Mouse (Mus musculus): ENCODE results near the gene Gm49322. TPM values are rescaled to one million over a fixed set of nuclear protein-coding genes. Genes with fewer than 3 reads are reported as not detected.
A peak's percentile ranks its signal among the peaks of the same experiment; 100 is the strongest.
"Not testable (repeated sequence)": the region's sequence is repeated elsewhere in the genome, so short reads cannot be mapped to it uniquely, and the experiment has no call there.

Gm49322 gene
- polyA plus RNA-seq (2016; fragmentation: Nextera tagmentation; extraction: Ambion mirVana): 2.6 and 3.0 TPM in 2 replicates

GRCm38 (mm10) chr10:80605721-80606120, at the start of gene Gm49322:
Gene Gm49322, plus strand, starts transcription at chr10:80606021.
- ATAC-seq; H3K9me3 ChIP-seq (replicated peaks); H3K27me3 ChIP-seq (replicated peaks): not testable (repeated sequence)
- WGBS (ENCODE audit: insufficient replicate concordance): 72% methylated on average over 4 of the region's 4 CpGs
- Histone ChIP-seq H3K4me3 (peak within 1 kb of the TSS; percentile 71), H3K36me3 (peaks cover 52% of the 10 kb centered on the region), H3K9ac (peak within 1 kb of the TSS; percentile 82), H3K4me1 (peaks cover 84% of the 10 kb centered on the region), H3K4me2 (peak within 1 kb of the TSS; percentile 97), H3K27ac (peak within 1 kb of the TSS; percentile 98)

DNA sequence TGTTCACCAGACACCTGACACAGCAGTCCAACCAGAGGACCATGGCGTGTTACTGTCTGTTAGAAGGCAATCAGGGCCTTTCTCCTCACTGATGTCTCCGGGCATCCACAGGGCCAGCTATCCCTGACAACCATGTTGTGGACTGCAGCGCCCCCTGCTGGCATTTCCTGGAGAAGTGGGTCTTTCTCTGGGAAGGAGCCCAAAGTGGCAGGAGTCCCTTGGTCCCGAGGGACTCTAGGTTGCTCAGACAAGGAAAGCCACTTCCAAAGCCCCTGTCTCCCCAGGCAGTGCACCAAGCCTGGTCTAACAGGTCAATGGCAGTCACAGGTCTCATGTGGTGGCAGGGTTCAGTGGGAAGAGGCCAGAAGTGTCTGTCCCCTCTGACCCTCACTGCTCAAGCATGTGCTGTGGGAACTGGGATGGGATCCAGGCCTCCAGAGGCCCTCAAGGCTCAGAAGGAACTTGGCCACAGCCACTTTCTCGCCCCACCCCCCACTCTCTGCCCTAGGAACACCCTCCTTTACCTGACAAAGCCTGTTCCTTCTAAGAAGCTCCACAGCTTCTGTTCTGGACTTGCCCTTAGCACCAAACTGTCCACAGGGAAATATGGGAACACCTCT, 48.4 kb upstream of the Gm49322 start:
- H3K9ac ChIP-seq: peak overlapping the region; percentile 46
- H3K4me1 ChIP-seq: peaks cover 78% of the 10 kb centered on the region
- no peaks in the 10 kb centered on the region for H3K27me3 ChIP-seq (replicated peaks)
- peak overlapping the region; percentile 50 for H3K27ac ChIP-seq
- WGBS (ENCODE audit: insufficient replicate concordance): 40% methylated on average over 5 of the region's 5 CpGs
- no peak overlapping the region for H3K4me3 ChIP-seq
- H3K4me2 ChIP-seq: peak overlapping the region; percentile 4; the same call in 1 of the 2 replicates
- H3K36me3 ChIP-seq: peaks cover 22% of the 10 kb centered on the region
- no peaks in the 10 kb centered on the region for H3K9me3 ChIP-seq (replicated peaks)
- no peak for ATAC-seq

- Histone ChIP-seq H3K9ac (peak overlapping the region; percentile 91; the same call in 1 of the 2 replicates), H3K4me2 (peak overlapping the region; percentile 82), H3K36me3 (peaks cover 29% of the 10 kb centered on the region), H3K27ac (peak overlapping the region; percentile 27; the same call in 1 of the 2 replicates), H3K9me3 (replicated peaks) (no peaks in the 10 kb centered on the region), H3K27me3 (replicated peaks) (no peaks in the 10 kb centered on the region), H3K4me3 (peak overlapping the region; percentile 96), H3K4me1 (peaks cover 60% of the 10 kb centered on the region)
- ATAC-seq: no peak
- 81% methylated on average over 7 of the region's 7 CpGs for WGBS (ENCODE audit: insufficient replicate concordance)
These were observed 46.4 kb upstream of the Gm49322 start for GRCm38 (mm10) chr10:80559431-80559830.

GRCm38 (mm10) chr10:80560621-80561020, 45.2 kb upstream of the Gm49322 start:
- Histone ChIP-seq H3K9me3 (replicated peaks) (no peaks in the 10 kb centered on the region), H3K27ac (peak overlapping the region; percentile 87), H3K27me3 (replicated peaks) (no peaks in the 10 kb centered on the region), H3K4me1 (peaks cover 52% of the 10 kb centered on the region), H3K36me3 (peaks cover 38% of the 10 kb centered on the region), H3K4me2 (peak overlapping the region; percentile 82), H3K4me3 (peak overlapping the region; percentile 96), H3K9ac (peak overlapping the region; percentile 91)
- 1% methylated on average over 13 of the region's 13 CpGs for WGBS (ENCODE audit: insufficient replicate concordance)
- 0 out of 2 replicates have a peak, but pooled peaks have one; percentile 4 for ATAC-seq

DNA sequence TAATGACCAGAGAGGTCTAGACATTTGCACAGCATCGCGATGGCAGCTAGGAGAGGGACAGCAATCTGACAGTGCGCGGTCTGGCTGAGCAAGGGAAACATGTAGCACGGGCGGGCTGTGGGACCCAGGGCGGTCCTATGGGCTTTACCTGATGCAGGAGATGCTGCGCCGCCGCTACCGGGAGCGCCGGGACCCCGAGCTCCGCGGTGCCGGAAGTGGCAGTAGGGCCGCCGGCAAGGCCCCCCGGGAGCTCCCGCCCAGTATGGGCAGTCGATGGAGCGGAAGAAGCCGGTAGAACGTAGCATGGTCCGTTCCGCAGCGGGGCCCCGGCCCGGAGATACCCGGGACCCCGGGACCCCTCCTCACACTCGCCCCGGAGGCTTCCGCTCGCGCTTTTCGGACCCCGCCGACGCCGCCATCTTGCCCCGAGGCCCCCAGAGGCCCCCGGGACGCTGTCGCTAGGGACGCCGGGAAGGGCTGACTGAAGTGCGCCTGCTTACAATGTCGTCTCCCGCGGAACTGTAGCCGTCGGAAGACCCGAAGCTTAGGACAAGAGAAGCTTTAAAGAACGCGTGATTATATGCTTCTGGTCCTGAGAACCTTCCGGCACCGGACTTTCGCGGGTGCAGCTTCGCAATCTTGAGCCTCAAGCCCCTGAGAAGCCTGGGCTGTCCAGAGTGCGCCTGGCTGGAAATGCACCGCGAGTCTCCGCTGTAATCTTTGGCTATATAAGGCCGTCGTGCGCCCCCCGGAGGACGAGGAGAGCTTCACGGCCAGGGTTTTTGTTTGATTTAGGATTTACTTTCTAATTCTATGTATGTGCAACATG, 44.5 kb upstream of the Gm49322 start, which contains the start of gene Rexo1:
Gene Rexo1, minus strand, starts transcription at position 445 of the 829 bp plus-strand sequence.
- peak within 1 kb of the TSS; percentile 91 for H3K9ac ChIP-seq
- peaks cover 57% of the 10 kb centered on the region for H3K4me1 ChIP-seq
- under 1% methylated on average over 72 of the region's 72 CpGs for WGBS (ENCODE audit: insufficient replicate concordance)
- H3K9me3 ChIP-seq (replicated peaks): no peaks in the 10 kb centered on the region
- peak within 1 kb of the TSS; percentile 82 for H3K4me2 ChIP-seq
- no peaks in the 10 kb centered on the region for H3K27me3 ChIP-seq (replicated peaks)
- peak; percentile 81 for ATAC-seq
- H3K4me3 ChIP-seq: peak within 1 kb of the TSS; percentile 96
- peaks cover 44% of the 10 kb centered on the region for H3K36me3 ChIP-seq
- H3K27ac ChIP-seq: peak within 1 kb of the TSS; percentile 87

DNA sequence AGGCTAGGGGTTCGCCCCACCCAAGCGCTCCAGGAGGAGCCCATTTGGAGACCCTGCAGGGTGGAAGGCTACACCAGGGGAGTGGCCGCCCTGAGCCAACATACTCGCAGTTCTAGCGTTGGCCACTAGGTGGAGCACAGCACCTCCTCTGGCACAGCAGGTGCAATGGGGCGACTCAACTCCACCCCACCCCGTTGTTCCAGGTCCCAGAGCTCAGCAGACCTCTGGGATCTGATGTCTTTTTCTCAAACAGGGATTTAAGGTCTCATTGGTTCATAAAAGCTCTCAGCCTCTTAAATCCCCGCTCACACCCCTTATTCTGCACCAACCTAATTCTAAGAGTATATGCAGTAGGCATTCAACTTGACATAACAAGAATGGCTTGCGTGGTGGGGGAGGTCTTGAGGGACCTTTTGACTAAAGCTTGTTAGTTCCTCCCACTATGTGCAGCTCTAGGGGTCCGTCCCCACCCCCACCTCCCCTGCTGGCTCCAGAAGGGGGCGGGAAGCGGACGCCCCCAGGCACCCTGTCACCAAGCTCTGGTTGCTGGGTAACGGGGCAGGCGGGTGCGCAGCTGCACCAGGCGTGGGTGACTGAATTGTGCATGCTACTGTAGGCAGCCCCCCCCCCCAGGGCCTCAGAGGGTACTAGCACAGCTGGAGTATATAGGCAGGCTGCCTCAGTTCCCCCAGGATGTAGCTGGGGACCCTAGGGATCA, 39.3 kb upstream of the Gm49322 start:
- H3K4me2 ChIP-seq: peak overlapping the region; percentile 13; the same call in 1 of the 2 replicates
- no peak overlapping the region for H3K9ac ChIP-seq
- H3K9me3 ChIP-seq (replicated peaks): no peaks in the 10 kb centered on the region
- ATAC-seq: peak; percentile 44
- H3K4me1 ChIP-seq: peaks cover 59% of the 10 kb centered on the region
- H3K4me3 ChIP-seq: no peak overlapping the region
- WGBS (ENCODE audit: insufficient replicate concordance): 37% methylated on average over 17 of the region's 17 CpGs
- peaks cover 49% of the 10 kb centered on the region for H3K36me3 ChIP-seq
- peak overlapping the region; percentile 59 for H3K27ac ChIP-seq
- H3K27me3 ChIP-seq (replicated peaks): no peaks in the 10 kb centered on the region

DNA sequence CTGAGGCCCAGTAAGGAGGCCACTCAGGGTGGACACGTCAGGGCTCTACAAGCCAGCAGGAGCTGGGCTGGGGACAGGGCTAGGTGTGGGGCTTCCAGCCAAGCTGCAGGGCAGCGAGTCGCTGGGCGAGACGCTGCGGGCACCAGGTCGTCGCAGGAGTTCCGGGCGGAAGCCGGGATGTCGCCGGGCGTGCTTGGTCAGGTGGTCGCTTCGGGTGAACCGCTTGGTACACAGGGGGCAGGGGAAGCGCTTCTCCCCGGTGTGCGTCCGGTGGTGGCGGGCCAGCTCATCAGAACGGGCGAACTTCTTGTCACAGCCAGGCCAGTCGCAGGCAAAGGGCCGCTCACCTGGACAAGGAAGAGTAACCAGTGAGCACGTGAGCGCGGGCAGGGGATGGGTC, 36.9 kb upstream of the Gm49322 start:
- 93% methylated on average over 29 of the region's 29 CpGs for WGBS (ENCODE audit: insufficient replicate concordance)
- Histone ChIP-seq H3K27ac (peak overlapping the region; percentile 99), H3K36me3 (peaks cover 46% of the 10 kb centered on the region), H3K4me2 (peak overlapping the region; percentile 100), H3K9ac (peak overlapping the region; percentile 56), H3K9me3 (replicated peaks) (no peaks in the 10 kb centered on the region), H3K4me1 (peaks cover 74% of the 10 kb centered on the region), H3K27me3 (replicated peaks) (no peaks in the 10 kb centered on the region), H3K4me3 (peak overlapping the region; percentile 91; the same call in 1 of the 2 replicates)
- ATAC-seq: no peak

GRCm38 (mm10) chr10:80569664-80570066, 36.2 kb upstream of the Gm49322 start:
- 5% methylated on average over 10 of the region's 10 CpGs for WGBS (ENCODE audit: insufficient replicate concordance)
- H3K9ac ChIP-seq: peak overlapping the region; percentile 96
- no peaks in the 10 kb centered on the region for H3K9me3 ChIP-seq (replicated peaks)
- H3K4me3 ChIP-seq: peak overlapping the region; percentile 91
- H3K4me1 ChIP-seq: peaks cover 82% of the 10 kb centered on the region
- ATAC-seq: peak; percentile 76
- peaks cover 46% of the 10 kb centered on the region for H3K36me3 ChIP-seq
- peak overlapping the region; percentile 99 for H3K27ac ChIP-seq
- H3K4me2 ChIP-seq: peak overlapping the region; percentile 100
- H3K27me3 ChIP-seq (replicated peaks): no peaks in the 10 kb centered on the region

GRCm38 (mm10) chr10:80570419-80570818, 35.4 kb upstream of the Gm49322 start:
- WGBS (ENCODE audit: insufficient replicate concordance): 14% methylated on average over 10 of the region's 10 CpGs
- Histone ChIP-seq H3K4me3 (peak overlapping the region; percentile 91), H3K4me1 (peaks cover 90% of the 10 kb centered on the region), H3K9me3 (replicated peaks) (no peaks in the 10 kb centered on the region), H3K4me2 (peak overlapping the region; percentile 100), H3K36me3 (peaks cover 48% of the 10 kb centered on the region), H3K9ac (peak overlapping the region; percentile 96), H3K27ac (peak overlapping the region; percentile 99), H3K27me3 (replicated peaks) (no peaks in the 10 kb centered on the region)
- no peak for ATAC-seq

DNA sequence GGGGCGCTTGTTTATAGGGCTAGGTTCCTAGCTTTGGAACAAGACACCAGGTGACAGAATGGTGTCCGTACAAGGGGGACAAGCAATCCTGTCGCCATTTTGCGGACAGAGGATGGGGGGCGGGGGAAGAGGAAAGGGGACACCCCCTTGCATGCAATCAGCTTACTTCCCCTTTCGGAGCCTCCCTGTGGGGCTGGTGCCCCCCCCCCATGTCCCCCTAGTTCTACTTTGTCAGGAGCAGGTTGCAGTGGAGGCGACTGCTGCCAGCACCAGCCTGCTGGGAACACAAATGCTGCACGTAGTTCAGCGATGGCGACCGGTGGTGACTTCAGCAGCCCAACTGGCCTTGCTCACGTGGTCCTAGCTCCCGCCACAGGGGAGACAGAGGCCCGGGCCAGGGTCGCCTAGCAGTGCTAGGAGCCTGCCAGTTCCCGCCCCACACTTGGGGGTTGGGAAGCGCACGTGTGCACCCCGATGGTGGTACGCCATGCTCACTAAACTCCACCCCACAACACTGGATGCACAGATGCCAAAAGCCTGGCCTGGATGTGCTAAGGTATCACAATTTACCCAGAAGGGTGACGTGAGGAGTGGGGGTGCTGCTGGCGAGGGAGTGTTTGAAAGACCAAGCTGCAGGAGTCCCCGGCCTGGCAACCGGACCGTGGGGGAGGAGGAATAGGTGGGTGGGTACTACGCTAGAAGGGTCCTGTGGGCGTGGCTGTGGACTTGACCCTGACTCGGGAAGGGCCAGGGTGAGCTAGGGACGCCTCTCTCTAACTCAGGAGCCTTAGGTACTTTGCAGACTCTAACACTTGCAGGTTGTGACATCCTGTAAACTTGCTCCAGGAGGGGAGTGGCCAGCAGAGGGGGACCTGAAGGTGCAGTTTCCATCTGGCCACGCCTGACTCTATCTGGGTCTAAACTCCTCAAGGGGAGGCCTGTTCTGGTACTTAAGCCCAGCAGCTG, 34.7 kb upstream of the Gm49322 start:
- Histone ChIP-seq H3K27me3 (replicated peaks) (no peaks in the 10 kb centered on the region), H3K4me1 (peaks cover 93% of the 10 kb centered on the region), H3K4me3 (peak overlapping the region; percentile 91), H3K4me2 (peak overlapping the region; percentile 100), H3K36me3 (peaks cover 40% of the 10 kb centered on the region), H3K27ac (peak overlapping the region; percentile 99), H3K9ac (peak overlapping the region; percentile 96), H3K9me3 (replicated peaks) (no peaks in the 10 kb centered on the region)
- 13% methylated on average over 30 of the region's 30 CpGs for WGBS (ENCODE audit: insufficient replicate concordance)
- peak; percentile 55 for ATAC-seq
